Mouse (Mus musculus) bone marrow macrophage, adult 2 months (primary cell): ENCODE data around the gene Ctcfl.

ENCODE experiments used
- CTCF ChIP-seq: IDR thresholded peaks from 2 replicates; pipeline ENCODE4 v1.5.1; 2012; ENCODE audit warnings: low read depth, mild to moderate bottlenecking, low read length, moderate library complexity
- POLR2A ChIP-seq: IDR thresholded peaks from 2 replicates; pipeline ENCODE4 v1.6.1; 2012; ENCODE audit warnings: mild to moderate bottlenecking, low read depth, low read length, borderline replicate concordance

DNA sequence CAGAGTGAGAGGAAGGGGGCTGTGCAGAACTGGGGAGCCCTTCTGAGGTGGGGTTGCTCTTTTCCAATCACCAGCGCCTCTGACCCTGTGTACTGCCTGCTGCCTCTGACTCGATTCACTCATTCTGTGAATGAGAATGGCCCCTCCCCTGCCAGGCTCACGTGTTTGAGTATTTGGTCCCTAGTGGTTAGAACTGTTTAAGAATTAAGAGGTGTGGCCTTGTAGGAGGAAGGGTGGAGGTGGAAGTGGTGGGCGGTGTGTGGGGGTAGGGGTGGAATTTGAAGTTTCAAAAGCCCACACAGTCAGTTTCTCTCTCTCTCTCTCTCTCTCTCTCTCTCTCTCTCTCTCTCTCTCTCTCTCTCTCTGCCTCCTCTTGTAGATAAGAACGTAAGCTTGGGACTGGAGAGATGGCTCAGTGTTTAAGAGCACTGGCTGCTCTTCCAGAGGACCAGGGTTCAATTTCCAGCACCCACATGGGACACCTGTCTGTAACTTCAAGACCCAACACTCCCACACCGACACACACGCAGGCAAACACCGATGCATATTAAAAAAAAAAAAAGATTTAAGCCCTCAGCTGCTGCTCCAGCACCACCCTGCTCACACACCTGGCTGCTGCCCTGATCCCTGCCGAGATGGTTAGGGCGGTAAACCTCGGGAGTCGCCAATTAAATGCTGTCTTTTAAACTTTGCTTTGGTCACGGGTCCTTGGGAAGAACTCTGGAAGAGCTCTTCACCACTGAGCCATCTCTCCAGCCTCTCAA lies 35.4 kb downstream of the Ctcfl start:
- TF ChIP-seq CTCF, result no peak
- TF ChIP-seq POLR2A, result no peak
